Mouse (Mus musculus) left cerebral cortex, adult 11 months (tissue): ENCODE measurements around the gene Slc24a3.

Experiments
- DNase-seq: peaks from one replicate; pipeline ENCODE4 v3.0.0; 2022; ENCODE audit warnings: low spot score

The Slc24a3 gene

DNA sequence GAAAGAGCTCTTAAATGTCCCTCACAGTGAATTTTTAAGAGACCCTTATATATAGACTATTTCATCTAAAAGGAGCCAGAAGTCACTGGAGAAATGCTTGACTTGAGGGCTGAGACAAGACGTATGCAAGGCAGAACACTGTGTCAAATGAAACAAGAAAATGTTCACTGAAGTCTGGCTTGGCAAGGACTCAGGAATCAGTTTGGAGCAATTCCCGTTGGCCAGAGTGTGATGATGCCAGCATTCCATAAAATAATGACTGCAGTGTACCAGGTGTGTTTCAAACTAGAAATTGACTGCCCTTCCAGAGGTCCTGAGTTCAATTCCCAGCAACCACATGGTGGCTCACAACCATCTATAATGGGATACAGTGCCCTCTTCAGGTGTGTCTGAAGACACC is 196.1 kb downstream of the Slc24a3 start:
- DNase-seq = no peak

GRCm38 (mm10) chr2:145368701-145369100 is 201.1 kb downstream of the Slc24a3 start:
- no peak for DNase-seq

- DNase-seq = no peak
These were observed 203.2 kb downstream of the Slc24a3 start for GRCm38 (mm10) chr2:145370795-145371194.

GRCm38 (mm10) chr2:145373803-145374202 is 206.2 kb downstream of the Slc24a3 start:
- DNase-seq = no peak

DNA sequence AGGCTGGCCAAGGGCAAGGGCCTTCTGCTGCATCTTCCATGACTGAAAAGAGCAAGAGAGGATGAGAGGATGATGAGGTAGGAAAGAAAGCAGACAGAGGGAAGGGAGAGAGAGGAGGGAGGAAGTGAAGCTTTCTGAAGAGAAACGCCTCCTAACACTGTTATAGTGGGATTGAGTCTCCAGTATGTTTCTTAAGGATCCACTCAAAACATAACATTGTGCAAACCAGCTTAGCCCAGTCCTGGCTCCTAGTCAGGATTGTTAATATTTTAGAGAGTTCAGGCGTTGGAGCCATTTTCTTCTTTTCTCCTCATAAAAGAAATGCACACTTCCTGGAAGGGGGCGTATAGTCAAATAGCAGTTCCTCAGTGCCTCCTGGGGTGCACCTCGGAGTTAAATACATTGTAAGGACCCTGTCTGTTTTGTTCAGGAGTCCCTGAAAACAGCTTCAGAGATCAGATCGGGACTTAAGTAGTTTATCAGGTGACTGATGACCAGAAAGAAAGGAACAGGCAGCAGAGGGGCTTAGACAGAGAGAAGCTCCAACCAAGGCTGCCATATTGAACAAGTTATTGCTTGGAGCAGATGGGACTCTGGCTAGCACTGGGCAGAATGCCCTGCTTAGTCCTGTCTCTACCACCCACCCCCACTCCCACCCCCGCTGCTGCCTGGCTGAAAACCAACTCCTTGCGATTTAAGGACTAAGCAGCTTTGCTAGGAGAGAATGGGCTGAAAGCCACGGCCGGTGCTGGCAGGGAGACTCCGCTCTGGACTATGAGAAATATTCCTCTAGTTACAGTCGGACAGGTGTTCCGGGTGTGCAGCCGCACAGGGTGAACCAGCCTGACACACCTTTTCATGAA is 215.6 kb downstream of the Slc24a3 start:
- DNase-seq = peak; percentile 15

DNA sequence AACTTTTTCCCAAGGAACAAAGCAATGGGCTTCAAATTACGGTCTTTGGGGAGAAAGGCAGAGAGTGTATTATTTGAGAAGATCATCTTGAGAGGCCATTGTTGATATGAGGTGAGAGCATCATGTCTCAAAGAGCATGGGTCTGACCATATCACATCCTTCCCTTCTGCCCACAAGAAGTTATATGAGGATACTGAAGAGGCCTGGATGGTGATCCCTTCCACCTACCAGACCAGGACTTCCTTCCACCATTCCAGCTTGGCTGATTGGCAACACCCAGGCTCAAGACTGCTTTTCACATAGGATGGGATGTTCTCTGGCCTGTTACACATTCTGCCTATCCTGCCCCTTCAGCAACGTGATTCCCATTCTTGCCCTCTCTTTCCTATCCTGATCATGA is 216.7 kb downstream of the Slc24a3 start:
- no peak for DNase-seq

DNA sequence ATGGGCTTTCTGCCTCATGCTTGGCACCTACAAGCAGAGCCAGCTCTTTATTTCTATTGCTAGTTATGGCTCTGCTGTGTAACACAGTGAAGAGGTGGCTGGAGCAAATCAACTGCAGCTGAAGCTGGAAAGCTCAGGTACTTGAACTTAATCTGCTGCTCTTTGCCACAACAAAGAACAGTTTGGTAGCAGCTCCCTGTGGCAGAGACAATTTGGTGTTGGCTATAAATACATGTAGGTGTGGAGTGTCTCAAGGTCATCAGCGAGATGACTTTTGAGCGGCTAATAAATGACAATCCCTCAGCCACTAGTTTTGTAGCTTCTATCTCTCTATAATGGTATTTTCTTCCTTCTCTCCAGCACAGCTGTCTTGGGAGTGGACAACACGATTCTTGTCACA is 217.7 kb downstream of the Slc24a3 start:
- no peak for DNase-seq

GRCm38 (mm10) chr2:145385773-145386172 is 218.2 kb downstream of the Slc24a3 start:
- DNase-seq = no peak

DNA sequence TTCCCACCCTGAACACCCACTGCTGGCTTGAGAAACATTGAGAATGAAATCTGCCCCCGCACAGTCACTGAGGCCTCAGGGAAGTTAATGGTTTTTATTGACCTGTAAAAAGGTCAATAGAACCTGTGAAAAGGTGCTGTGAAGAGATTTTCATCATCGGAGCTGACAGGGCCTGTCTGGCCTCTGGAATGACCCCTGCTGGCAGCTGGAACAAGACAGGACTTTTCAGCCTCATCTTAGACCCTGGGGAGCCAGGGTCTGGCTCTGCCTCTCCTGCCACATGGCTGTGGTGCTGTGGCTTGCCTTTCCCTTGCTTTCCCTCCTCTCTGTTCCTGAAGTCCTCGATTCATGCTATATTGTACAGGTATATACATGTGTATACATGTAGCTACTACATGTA is 228.2 kb downstream of the Slc24a3 start:
- no peak for DNase-seq

DNA sequence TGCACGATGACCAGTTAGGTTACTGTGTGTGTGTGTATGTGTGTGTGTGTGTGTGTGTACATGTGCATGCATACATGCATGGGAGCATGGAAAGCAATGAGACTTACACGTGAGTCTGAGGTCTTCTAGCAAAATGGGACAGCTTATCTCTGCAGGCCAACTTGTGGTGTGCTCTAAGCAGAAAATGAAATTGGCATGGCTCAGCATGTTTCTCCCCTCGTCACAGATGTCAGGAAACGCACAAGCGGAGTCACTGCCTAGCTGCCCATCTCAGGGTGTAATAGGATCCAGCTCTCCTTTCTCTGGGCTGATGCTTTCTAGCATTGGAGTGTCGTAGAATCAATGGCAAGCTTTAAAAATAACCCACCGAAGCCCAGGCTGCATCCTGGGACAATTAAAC is 229.0 kb downstream of the Slc24a3 start:
- no peak for DNase-seq

DNA sequence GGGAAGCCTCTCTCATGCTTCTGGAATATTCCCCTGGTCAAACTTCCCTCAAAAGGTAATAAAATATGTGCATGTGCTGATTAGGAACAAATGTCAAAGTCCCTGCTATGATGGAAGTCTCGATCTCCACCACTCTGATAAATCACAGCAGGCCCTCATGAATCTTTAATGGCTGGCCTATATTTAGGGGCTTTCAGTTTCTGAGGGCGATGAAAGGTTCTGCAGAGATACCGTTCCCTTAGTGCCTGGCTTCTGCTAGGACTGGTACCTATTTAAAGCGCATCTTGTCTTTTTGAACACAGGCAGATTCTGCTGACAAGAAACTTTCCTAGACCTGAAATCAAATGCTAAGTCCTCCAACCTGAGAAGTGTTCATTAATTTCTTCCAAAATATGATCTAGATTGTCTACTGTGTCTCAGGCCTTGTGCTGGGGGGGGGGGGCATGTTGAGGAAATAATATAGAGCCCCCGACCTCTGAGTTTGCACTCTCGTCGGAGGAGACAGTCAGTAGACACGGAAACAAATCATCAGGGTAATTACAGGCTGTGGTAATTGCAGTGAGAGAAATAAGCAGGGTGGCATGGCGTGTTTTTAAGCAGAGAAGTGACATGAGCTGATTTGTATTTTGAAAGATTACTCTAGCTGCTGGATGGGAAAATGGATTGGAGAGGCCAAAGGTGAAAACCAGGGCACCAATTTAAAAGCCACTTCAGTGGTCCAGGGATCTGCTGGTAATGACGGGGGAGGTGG is 230.1 kb downstream of the Slc24a3 start:
- no peak for DNase-seq

DNA sequence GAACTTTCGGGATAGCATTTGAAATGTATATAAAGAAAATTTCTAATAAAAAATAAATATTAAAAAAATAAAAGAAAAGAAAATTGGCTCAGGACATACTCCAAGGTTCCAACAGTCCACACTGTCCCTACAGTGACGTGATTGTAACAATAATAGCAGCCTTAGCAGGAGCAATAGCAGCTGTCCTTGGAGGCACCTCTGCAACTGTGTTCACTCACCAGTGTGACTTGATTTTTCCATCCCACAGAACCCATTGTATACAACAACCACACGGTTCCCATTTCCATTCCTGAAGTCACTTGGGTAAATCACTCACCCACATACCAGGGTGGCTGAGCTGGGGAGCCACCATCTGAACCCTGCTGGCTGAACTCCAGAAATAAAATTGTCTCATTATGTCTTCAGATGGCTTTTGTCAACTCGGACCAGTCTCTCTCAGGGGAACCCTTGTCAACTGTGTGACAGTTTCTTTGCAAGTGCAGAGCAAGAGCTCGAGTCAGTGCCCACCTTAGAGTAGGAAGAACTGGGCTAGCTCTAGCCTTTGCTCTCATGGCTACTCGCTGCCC is 233.8 kb downstream of the Slc24a3 start:
- no peak for DNase-seq

- DNase-seq = no peak
These were observed 234.4 kb downstream of the Slc24a3 start for GRCm38 (mm10) chr2:145401996-145402395.

GRCm38 (mm10) chr2:145404818-145405531 is 237.4 kb downstream of the Slc24a3 start:
- no peak for DNase-seq

DNA sequence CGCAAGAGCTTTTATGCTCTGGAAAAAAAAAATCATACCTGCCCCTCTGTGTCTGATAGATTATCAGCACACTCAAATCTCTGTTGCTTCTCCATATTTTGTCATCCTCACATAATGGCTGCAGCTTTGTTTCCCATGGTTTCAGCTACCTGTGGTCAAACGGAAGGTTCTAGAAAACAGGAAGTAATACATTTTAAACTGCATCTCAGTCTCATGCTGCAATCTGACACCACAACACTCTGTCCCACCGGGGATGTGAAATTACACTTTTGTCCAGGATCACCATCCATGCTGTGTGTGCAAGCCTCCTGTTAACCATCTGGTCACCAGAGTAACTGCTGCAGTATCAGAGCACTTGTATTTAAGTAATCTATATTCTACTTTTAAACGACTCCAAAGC is 238.2 kb downstream of the Slc24a3 start:
- DNase-seq = no peak

- peak; percentile 4 for DNase-seq
These were observed 250.2 kb downstream of the Slc24a3 start for GRCm38 (mm10) chr2:145417738-145418137.

DNA sequence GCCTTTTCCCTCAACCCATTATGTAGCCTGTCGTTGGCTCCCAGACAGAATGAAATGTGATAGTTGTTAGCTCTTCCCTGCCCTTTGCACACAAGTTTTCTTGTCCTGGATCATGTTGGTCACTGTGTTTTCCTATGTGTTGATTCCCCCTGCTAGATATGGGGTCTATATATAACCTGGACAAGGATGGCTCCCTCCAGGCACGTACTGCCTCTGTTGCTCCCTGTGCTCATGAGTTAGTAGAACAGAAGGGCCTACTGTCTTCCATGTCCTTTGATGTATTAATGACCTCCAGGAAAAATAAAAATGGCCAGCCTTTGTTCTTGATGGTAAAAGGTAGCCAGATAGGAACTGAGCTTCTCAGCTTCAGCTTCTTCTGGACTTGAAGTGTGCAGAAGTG is 251.5 kb downstream of the Slc24a3 start:
- no peak for DNase-seq

DNA sequence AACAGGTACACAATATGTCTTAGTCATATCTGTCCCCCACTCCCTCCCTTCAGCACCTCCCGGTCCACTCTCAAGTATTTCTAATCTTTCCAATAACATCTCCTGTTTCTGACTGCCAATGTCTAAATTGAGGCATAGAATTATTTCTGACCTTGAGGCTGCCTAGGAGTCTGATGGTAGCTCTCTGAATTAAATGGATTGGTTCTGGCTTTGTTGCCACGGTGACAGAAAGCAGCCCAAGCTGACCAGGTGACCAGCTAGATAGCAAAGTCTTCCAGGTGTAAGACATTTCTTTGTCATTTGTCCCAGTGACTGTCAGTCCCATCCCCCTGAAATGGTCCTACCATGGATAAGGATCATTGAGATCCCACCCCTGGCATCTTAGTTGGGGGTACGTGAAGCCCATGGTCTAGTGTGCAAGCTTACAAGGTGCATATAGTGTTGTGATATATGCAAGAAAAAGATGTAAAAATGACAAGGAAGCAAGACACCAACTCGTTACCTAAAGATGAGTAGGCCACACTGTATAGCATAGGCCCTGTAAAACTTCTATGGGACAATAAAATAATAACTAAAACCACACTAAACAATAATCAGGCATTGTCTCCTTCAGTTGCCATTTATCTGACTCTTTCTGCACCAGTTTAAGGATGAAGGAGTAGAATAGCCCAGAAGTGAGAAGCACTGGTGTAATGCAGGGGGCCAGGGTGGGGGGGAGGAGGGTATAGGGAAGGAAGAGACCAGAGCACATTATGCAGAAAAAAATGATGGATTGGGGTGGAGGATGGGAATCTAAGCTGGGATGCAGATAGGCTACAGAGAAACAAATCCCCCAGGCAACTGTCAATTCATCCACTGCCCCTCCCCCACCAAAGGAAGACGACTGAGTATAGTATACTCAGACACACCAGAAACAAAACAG is 253.7 kb downstream of the Slc24a3 start:
- DNase-seq = no peak

DNA sequence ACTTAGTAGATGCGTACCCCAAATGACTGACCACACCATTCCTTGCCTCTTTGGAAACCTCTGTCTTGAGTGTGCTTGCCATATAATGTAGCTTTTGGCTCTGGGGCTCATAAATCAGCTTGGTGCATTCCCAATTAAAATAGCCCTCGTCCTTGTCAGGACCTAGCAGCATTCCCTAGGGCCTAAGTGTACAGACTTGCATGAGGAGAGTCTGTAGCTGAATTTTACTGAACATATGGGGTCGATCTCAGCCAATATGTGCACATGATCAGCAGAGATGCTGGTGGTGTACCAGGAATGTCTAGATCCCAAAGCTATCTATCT is 254.3 kb downstream of the Slc24a3 start:
- no peak for DNase-seq

DNA sequence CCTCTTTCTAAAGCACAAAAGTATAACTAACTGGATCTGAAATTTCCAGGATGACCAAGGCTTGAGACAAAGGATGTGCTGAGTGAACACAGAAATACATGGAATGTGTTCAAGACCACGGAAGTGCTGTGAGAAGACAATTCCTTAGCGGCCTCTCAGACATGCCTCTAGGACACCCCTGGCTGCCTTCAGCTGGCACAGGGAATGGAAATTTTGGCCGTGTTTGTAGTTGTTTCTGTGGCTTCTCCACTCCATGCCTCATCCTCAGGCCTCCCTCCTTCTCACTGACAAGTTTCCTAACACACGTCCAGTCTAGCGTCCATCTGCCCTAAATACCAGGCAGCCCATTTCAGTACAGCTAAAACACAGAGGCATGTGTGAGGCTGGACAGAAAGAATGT is 262.4 kb downstream of the Slc24a3 start:
- DNase-seq = no peak

- no peak for DNase-seq
These were observed 266.5 kb downstream of the Slc24a3 start for GRCm38 (mm10) chr2:145434068-145434467.
